Comparison of ENCODE assay signal across 8 mouse cellular contexts in genomic region chr6:49008420-49009160, GRCm38 (mm10). TPM values are rescaled to one million over a fixed set of nuclear protein-coding genes. Genes with fewer than 3 reads are reported as not detected.
A peak's percentile ranks its signal among the peaks of the same experiment; 100 is the strongest.
DNase-seq lines count a peak whose midpoint lies in the region; ATAC-seq lines count a peak whose summit lies in the region.

No protein-coding gene starts in this region.

- H3K4me3 ChIP-seq in liver, embryonic 15.5 days (replicated peaks) = peak overlapping the region; percentile 22; the same call in 1 of the 2 replicates

- H3K27me3 ChIP-seq in liver, embryonic 15.5 days = no peaks in the 10 kb centered on the region

- no peaks in the 10 kb centered on the region for H3K36me3 ChIP-seq in liver, embryonic 15.5 days (replicated peaks)

- peaks cover 8% of the 10 kb centered on the region for H3K4me1 ChIP-seq in liver, embryonic 15.5 days (replicated peaks)

- ATAC-seq in liver, embryonic 15.5 days (ENCODE audit: insufficient read depth) = no peak

- peak overlapping the region; percentile 48 for H3K4me2 ChIP-seq in liver, embryonic 15.5 days

- no peak overlapping the region for H3K9ac ChIP-seq in liver, embryonic 15.5 days

- no peaks in the 10 kb centered on the region for H3K9me3 ChIP-seq in liver, embryonic 15.5 days (replicated peaks)

- no peak overlapping the region for H3K27ac ChIP-seq in liver, embryonic 15.5 days (replicated peaks)

- 27% methylated on average over 13 of the region's 13 CpGs for WGBS in liver, embryonic 15.5 days (ENCODE audit: insufficient replicate concordance)

- DNase-seq in embryo, embryonic 11 days = peak; percentile 12
- no peak for DNase-seq in embryo, embryonic 9.5 days (ENCODE audit: extremely low spot score)
- DNase-seq in urinary bladder, postnatal 14 days (ENCODE audit: low spot score) = peak; percentile 12
- no peak for DNase-seq in urinary bladder, adult 2 months (ENCODE audit: low spot score)
- DNase-seq in spleen, postnatal 10 days (ENCODE audit: low spot score in 2 of 2) = no peak
- DNase-seq in thymus, postnatal 25 days = no peak
- no peak for DNase-seq in adrenal gland, adult (ENCODE audit: inconsistent age in 2 of 2, low spot score in 1 of 2)

RNA-seq across cellular contexts. Expression of gene Svs1, which starts 21.9 kb away (rescaled TPM):
- polyA plus RNA-seq in urinary bladder, adult 2 months (2012; rRNA removed) = not detected in 2 replicates
- polyA plus RNA-seq in liver, embryonic 15.5 days (2015; fragmentation: Nextera tagmentation; extraction: Ambion mirVana) = not detected in 2 replicates

RNA-seq across cellular contexts. Expression of gene Gpnmb, which starts 27.8 kb away (rescaled TPM):
- polyA plus RNA-seq in urinary bladder, adult 2 months (2012; rRNA removed) = 66.4 and 92.8 TPM in 2 replicates
- 0.52 and 0.64 TPM in 2 replicates for polyA plus RNA-seq in liver, embryonic 15.5 days (2015; fragmentation: Nextera tagmentation; extraction: Ambion mirVana)

RNA-seq across cellular contexts. Expression of gene Doxl2, which starts 33.8 kb away (rescaled TPM):
- polyA plus RNA-seq in urinary bladder, adult 2 months (2012; rRNA removed) = not detected in 2 replicates
- not detected in 2 replicates for polyA plus RNA-seq in liver, embryonic 15.5 days (2015; fragmentation: Nextera tagmentation; extraction: Ambion mirVana)

Comparison
In these comparisons a context has a peak if more than half of its experiments do, and no peak if none do; other contexts are left out.
1. DNase-seq: peak in embryo, embryonic 11 days (single experiment) and urinary bladder, postnatal 14 days (single experiment); none in embryo, embryonic 9.5 days (single experiment), urinary bladder, adult 2 months (single experiment), spleen, postnatal 10 days (0 of 2), thymus, postnatal 25 days (single experiment) and adrenal gland, adult (0 of 2).
2. RNA of gene Gpnmb, which starts 27.8 kb away (polyA plus RNA-seq): 66.4 to 92.8 TPM in urinary bladder, adult 2 months; 0.52 to 0.64 TPM in liver, embryonic 15.5 days; every median in the first group is over 10 times any median in the second.